Comparison of ENCODE assay signal across 8 mouse cellular contexts in genomic region chr4:143238241-143239031, GRCm38 (mm10). TPM values are rescaled to one million over a fixed set of nuclear protein-coding genes. Genes with fewer than 3 reads are reported as not detected.
A peak's percentile ranks its signal among the peaks of the same experiment; 100 is the strongest.
DNase-seq lines count a peak whose midpoint lies in the region; ATAC-seq lines count a peak whose summit lies in the region.

No protein-coding gene starts in this region.

- peak; percentile 38 to 50 for DNase-seq in left cerebral cortex, adult 18-20 months (ENCODE audit: low spot score in 2 of 2)
- no peak for DNase-seq in left cerebral cortex, postnatal 10 days (ENCODE audit: extremely low spot score in 1 of 2, low spot score in 2 of 2)
- peak; percentile 50 for DNase-seq in adipocyte (ENCODE audit: low spot score)
- DNase-seq in embryonic facial prominence, embryonic 11.5 days (ENCODE audit: low spot score): peak; percentile 63
- peak; percentile 82 for DNase-seq in testis, postnatal 10 days (ENCODE audit: low spot score)

- no peak overlapping the region for H3K4me3 ChIP-seq in embryonic facial prominence, embryonic 11.5 days (ENCODE audit: low read depth, low read length)
- no peak overlapping the region for H3K4me3 ChIP-seq in hindbrain, embryonic 16.5 days (ENCODE audit: low read length)
- H3K4me3 ChIP-seq in limb, embryonic 12.5 days (replicated peaks): no peak overlapping the region
- H3K4me3 ChIP-seq in midbrain, embryonic 15.5 days: no peak overlapping the region

- H3K27me3 ChIP-seq in embryonic facial prominence, embryonic 11.5 days (ENCODE audit: control insufficient read depth, insufficient read depth, low read length): no peaks in the 10 kb centered on the region
- no peaks in the 10 kb centered on the region for H3K27me3 ChIP-seq in hindbrain, embryonic 16.5 days (replicated peaks; ENCODE audit: control insufficient read depth, insufficient read depth, low read length)
- no peaks in the 10 kb centered on the region for H3K27me3 ChIP-seq in limb, embryonic 12.5 days
- H3K27me3 ChIP-seq in midbrain, embryonic 15.5 days (replicated peaks): no peaks in the 10 kb centered on the region

- WGBS in embryonic facial prominence, embryonic 11.5 days: 29% methylated on average over 23 of the region's 23 CpGs
- WGBS in hindbrain, embryonic 16.5 days: 26% methylated on average over 23 of the region's 23 CpGs
- 25% methylated on average over 23 of the region's 23 CpGs for WGBS in limb, embryonic 12.5 days
- 28% methylated on average over 23 of the region's 23 CpGs for WGBS in midbrain, embryonic 15.5 days

- H3K27ac ChIP-seq in embryonic facial prominence, embryonic 11.5 days (replicated peaks; ENCODE audit: low read depth, low read length): no peak overlapping the region
- no peak overlapping the region for H3K27ac ChIP-seq in hindbrain, embryonic 16.5 days (ENCODE audit: low read depth, low read length)
- peak overlapping the region; percentile 7; the same call in 1 of the 2 replicates for H3K27ac ChIP-seq in limb, embryonic 12.5 days
- no peak overlapping the region for H3K27ac ChIP-seq in midbrain, embryonic 15.5 days

- intact Hi-C loops in left cerebral cortex, postnatal 10 days (cut with DNase I): loop anchor here (1.0 to 5.0 kb wide), 2 partner anchors 126 to 211 kb away; no protein-coding TSS in a partner anchor

- no peak for ATAC-seq in embryonic facial prominence, embryonic 11.5 days (replicated peaks; ENCODE audit: insufficient number of reproducible peaks, low FRiP score, low TSS enrichment, low read depth)
- no peak for ATAC-seq in hindbrain, embryonic 16.5 days
- ATAC-seq in limb, embryonic 12.5 days (ENCODE audit: insufficient number of reproducible peaks, insufficient read depth, low FRiP score, low TSS enrichment, low read depth): no peak
- ATAC-seq in midbrain, embryonic 15.5 days (replicated peaks): no peak

- H3K4me2 ChIP-seq in embryonic facial prominence, embryonic 11.5 days (ENCODE audit: low read depth, low read length): no peak overlapping the region
- 0 out of 2 replicates have a peak overlapping the region, but pooled peaks have one; percentile 30 for H3K4me2 ChIP-seq in hindbrain, embryonic 16.5 days (ENCODE audit: low read length)
- H3K4me2 ChIP-seq in limb, embryonic 12.5 days: peak overlapping the region; percentile 28
- peak overlapping the region; percentile 27; the same call in 1 of the 2 replicates for H3K4me2 ChIP-seq in midbrain, embryonic 15.5 days

- no peaks in the 10 kb centered on the region for H3K4me1 ChIP-seq in embryonic facial prominence, embryonic 11.5 days (ENCODE audit: control insufficient read depth, insufficient read depth, low read length)
- H3K4me1 ChIP-seq in hindbrain, embryonic 16.5 days (ENCODE audit: control insufficient read depth, insufficient read depth, low read depth, low read length): no peaks in the 10 kb centered on the region
- H3K4me1 ChIP-seq in limb, embryonic 12.5 days (replicated peaks): peaks cover 4% of the 10 kb centered on the region; the same call in 1 of the 2 replicates
- H3K4me1 ChIP-seq in midbrain, embryonic 15.5 days: peaks cover 3% of the 10 kb centered on the region; the same call in 1 of the 2 replicates

- no peaks in the 10 kb centered on the region for H3K9me3 ChIP-seq in embryonic facial prominence, embryonic 11.5 days (replicated peaks; ENCODE audit: control insufficient read depth, low read length)
- H3K9me3 ChIP-seq in hindbrain, embryonic 16.5 days (ENCODE audit: control insufficient read depth, low read length): no peaks in the 10 kb centered on the region
- peaks cover 10% of the 10 kb centered on the region for H3K9me3 ChIP-seq in limb, embryonic 12.5 days
- no peaks in the 10 kb centered on the region for H3K9me3 ChIP-seq in midbrain, embryonic 15.5 days

- no peaks in the 10 kb centered on the region for H3K36me3 ChIP-seq in embryonic facial prominence, embryonic 11.5 days (replicated peaks; ENCODE audit: control insufficient read depth, insufficient read depth, low read depth, low read length)
- no peaks in the 10 kb centered on the region for H3K36me3 ChIP-seq in hindbrain, embryonic 16.5 days (ENCODE audit: control insufficient read depth, insufficient read depth, low read length)
- no peaks in the 10 kb centered on the region for H3K36me3 ChIP-seq in limb, embryonic 12.5 days
- no peaks in the 10 kb centered on the region for H3K36me3 ChIP-seq in midbrain, embryonic 15.5 days (replicated peaks)

- no peak overlapping the region for H3K9ac ChIP-seq in embryonic facial prominence, embryonic 11.5 days (replicated peaks; ENCODE audit: low read length)
- H3K9ac ChIP-seq in hindbrain, embryonic 16.5 days (ENCODE audit: low read depth, low read length): no peak overlapping the region
- H3K9ac ChIP-seq in limb, embryonic 12.5 days (replicated peaks): no peak overlapping the region
- no peak overlapping the region for H3K9ac ChIP-seq in midbrain, embryonic 15.5 days

RNA-seq across cellular contexts. Expression of gene Prdm2, which starts 25.6 kb away (rescaled TPM):
- total RNA-seq in left cerebral cortex, adult 18-20 months (2021): 10 to 100 TPM; 44.1 to 45.1 TPM
- total RNA-seq in left cerebral cortex, postnatal 10 days (2021): 10 to 100 TPM; 30.1 to 30.5 TPM
- 11.5 and 13.2 TPM in 2 replicates for polyA plus RNA-seq in embryonic facial prominence, embryonic 11.5 days (2014; fragmentation: Nextera tagmentation; extraction: Ambion mirVana)
- polyA plus RNA-seq in hindbrain, embryonic 16.5 days (2015; fragmentation: Nextera tagmentation; extraction: Ambion mirVana): 12.0 and 13.5 TPM in 2 replicates
- 16.2 and 19.0 TPM in 2 replicates for polyA plus RNA-seq in limb, embryonic 12.5 days (2016; fragmentation: Nextera tagmentation; extraction: Ambion mirVana)
- polyA plus RNA-seq in midbrain, embryonic 15.5 days (2015; fragmentation: Nextera tagmentation; extraction: Ambion mirVana): 16.5 TPM in 2 replicates

Comparison
In these comparisons a context has a peak if more than half of its experiments do, and no peak if none do; other contexts are left out.
1. DNase-seq: peak in left cerebral cortex, adult 18-20 months (2 of 2), adipocyte (single experiment), embryonic facial prominence, embryonic 11.5 days (single experiment) and testis, postnatal 10 days (single experiment); none in left cerebral cortex, postnatal 10 days (0 of 2).